Mouse (Mus musculus) heart, embryonic 12.5 days (tissue): ENCODE data around the gene Mcm3ap. TPM values are rescaled to one million over a fixed set of nuclear protein-coding genes. Genes with fewer than 3 reads are reported as not detected.

Experiments used
- ATAC-seq: fragments of 200-750 bp; cut with Nextera tagmentation; 2 replicates; pipeline ENCODE4 v1.8.0; 2017; ENCODE audit warnings: moderate TSS enrichment, moderate library complexity; ENCODE audit not compliant: insufficient number of reproducible peaks, low FRiP score
- H3K27ac ChIP-seq: fragments of 300-500 bp; sonication (generic); 2 replicates; pipeline ENCODE4 v1.5.1; 2016; ENCODE audit warnings: mild to moderate bottlenecking, moderate library complexity; ENCODE audit not compliant: poor library complexity, severe bottlenecking
- H3K27me3 ChIP-seq: fragments of 300-500 bp; sonication (generic); replicated peaks from 2 replicates; pipeline ENCODE4 v1.6.1; 2016; ENCODE audit warnings: mild to moderate bottlenecking, moderate library complexity
- H3K36me3 ChIP-seq: fragments of 300-500 bp; sonication (generic); 2 replicates; pipeline ENCODE4 v1.6.1; 2016; ENCODE audit warnings: mild to moderate bottlenecking, moderate library complexity
- H3K4me1 ChIP-seq: fragments of 300-500 bp; sonication (generic); replicated peaks from 2 replicates; pipeline ENCODE4 v1.6.1; 2016; ENCODE audit warnings: mild to moderate bottlenecking
- H3K4me2 ChIP-seq: fragments of 300-500 bp; sonication (generic); 2 replicates; pipeline ENCODE4 v1.6.1; 2016; ENCODE audit warnings: mild to moderate bottlenecking, moderate library complexity
- H3K4me3 ChIP-seq: fragments of 300-500 bp; sonication (generic); 2 replicates; pipeline ENCODE4 v1.5.1; 2016; ENCODE audit warnings: mild to moderate bottlenecking
- H3K9ac ChIP-seq: fragments of 300-500 bp; sonication (generic); 2 replicates; pipeline ENCODE4 v1.6.1; 2016; ENCODE audit warnings: mild to moderate bottlenecking, moderate library complexity
- H3K9me3 ChIP-seq: fragments of 300-500 bp; sonication (generic); replicated peaks from 2 replicates; pipeline ENCODE4 v1.6.1; 2016; ENCODE audit warnings: mild to moderate bottlenecking, moderate library complexity
- WGBS: fragments of 180-500 bp; shearing (Covaris S2); methylation state at CpG from one replicate; pipeline ENCODE4 v1.1.7; 2016; 5-methylcytosine and 5-hydroxymethylcytosine counted together
- polyA plus RNA-seq: library from polyadenylated mRNA; unstranded; fragments of >200 nt; fragmentation: Nextera tagmentation; extraction: Ambion mirVana; gene quantifications from 2 replicates; pipeline ENCODE4 v1.2.1, GENCODE M21; 2016

Gene Mcm3ap
- polyA plus RNA-seq = 48.6 and 50.3 TPM in 2 replicates

DNA sequence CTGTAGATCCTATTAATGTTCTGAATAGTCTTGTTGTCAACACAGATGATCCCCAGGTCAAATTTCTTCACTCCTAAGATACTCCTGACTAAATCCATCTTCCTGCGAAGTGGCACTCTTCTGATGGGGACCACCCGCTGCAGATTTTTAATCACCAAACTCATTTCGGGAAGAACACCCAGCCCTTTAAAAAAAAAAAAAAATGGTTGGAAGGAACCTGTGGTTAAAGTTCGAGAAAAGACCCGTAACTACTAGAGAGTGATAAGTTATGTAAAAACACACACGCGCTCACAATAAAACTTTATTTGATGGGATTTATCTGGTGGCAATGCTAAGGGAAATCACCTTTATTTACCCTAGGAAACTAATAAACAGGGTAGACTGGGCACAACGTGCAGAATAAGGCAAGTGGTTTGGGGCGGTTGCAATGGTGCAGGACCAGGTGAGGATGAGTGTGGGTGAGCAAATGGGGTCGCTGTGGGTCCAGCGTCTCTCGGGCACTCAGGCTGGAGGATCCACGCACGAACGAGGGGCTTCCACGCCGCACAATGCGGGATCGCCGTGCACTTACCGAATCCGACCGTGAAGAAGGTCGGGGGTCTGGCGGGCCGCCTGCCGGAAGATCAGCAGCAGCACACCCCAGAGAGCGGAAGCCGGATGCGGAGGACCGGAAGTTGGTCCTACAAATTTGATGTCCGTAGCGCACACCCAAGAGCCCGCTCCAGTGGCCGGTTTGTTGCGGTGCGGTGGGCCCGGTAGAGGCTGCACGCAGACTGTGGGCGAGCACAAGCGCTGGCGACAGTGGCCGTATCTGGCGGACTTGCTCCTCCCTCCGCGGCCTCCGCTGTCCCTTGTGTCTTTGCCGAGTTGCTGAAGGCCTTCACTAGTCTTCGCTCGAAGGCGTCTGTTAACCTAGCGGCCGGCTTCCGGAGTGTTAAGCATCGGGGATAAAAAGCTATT is at the start of gene Mcm3ap, which contains the start of gene Ybey:
TSS of gene Mcm3ap (plus strand) at position 725 of the 960 bp plus-strand sequence.
TSS of gene Ybey (minus strand) at position 912 of the 960 bp plus-strand sequence.
- Histone ChIP-seq H3K9me3 (no peaks in the 10 kb centered on the region), H3K27ac (peak within 1 kb of the TSS; percentile 72), H3K9ac (peak within 1 kb of the TSS; percentile 86), H3K4me1 (peaks cover 9% of the 10 kb centered on the region), H3K27me3 (no peaks in the 10 kb centered on the region), H3K4me2 (peak within 1 kb of the TSS; percentile 68), H3K4me3 (peak within 1 kb of the TSS; percentile 98), H3K36me3 (peaks cover 39% of the 10 kb centered on the region)
- 1% methylated on average over 55 of the region's 55 CpGs for WGBS
- peak; percentile 93 for ATAC-seq

DNA sequence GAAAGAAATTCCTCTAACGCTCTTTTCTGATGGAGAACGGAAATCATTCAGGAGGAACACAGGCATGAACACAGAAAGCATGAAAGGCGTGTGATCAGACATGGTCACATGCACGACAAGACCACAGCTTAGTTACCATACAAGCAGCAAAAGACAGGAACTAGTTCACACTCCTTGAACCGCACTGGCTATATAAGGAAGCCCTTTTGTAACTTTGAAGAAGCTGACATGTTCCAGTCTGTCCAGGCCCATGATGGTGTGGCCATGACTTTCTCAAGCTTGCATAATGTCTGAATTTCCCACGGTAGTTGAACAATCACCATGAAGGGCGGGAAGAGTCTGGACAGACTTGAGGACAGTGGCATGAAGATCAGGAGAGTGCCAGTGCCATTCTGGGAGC is 43.1 kb upstream of the Mcm3ap start:
- no peaks in the 10 kb centered on the region for H3K27me3 ChIP-seq
- no peaks in the 10 kb centered on the region for H3K4me1 ChIP-seq
- H3K9ac ChIP-seq = no peak overlapping the region
- 93% methylated on average over 7 of the region's 7 CpGs for WGBS
- peaks cover 93% of the 10 kb centered on the region for H3K36me3 ChIP-seq
- H3K4me3 ChIP-seq = no peak overlapping the region
- H3K9me3 ChIP-seq = no peaks in the 10 kb centered on the region
- H3K4me2 ChIP-seq = no peak overlapping the region
- no peak overlapping the region for H3K27ac ChIP-seq
- ATAC-seq = no peak

DNA sequence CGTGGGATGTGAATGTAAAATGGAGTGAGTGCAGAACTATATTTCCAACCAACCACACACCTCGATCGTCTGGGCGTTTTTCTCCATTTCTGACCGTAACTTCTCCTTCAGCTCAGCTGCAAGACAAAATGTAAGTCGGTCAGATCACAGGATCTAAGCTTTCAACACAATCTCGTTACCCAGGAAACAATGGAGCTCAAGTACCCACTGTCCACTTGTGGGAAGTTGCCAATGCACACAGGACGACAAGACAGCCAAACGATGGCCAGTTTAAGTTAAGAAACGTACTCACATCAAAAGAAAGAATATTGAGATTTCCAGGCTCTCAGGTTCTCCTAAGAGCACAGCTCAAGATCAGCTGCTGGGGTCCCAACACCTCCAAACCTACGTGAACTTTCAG is 34.8 kb upstream of the Mcm3ap start:
- Histone ChIP-seq H3K9me3 (no peaks in the 10 kb centered on the region), H3K4me2 (no peak overlapping the region), H3K36me3 (peaks cover 97% of the 10 kb centered on the region), H3K9ac (no peak overlapping the region), H3K27ac (no peak overlapping the region), H3K4me3 (no peak overlapping the region), H3K27me3 (no peaks in the 10 kb centered on the region), H3K4me1 (no peaks in the 10 kb centered on the region)
- WGBS = 90% methylated on average over 11 of the region's 11 CpGs
- no peak for ATAC-seq

DNA sequence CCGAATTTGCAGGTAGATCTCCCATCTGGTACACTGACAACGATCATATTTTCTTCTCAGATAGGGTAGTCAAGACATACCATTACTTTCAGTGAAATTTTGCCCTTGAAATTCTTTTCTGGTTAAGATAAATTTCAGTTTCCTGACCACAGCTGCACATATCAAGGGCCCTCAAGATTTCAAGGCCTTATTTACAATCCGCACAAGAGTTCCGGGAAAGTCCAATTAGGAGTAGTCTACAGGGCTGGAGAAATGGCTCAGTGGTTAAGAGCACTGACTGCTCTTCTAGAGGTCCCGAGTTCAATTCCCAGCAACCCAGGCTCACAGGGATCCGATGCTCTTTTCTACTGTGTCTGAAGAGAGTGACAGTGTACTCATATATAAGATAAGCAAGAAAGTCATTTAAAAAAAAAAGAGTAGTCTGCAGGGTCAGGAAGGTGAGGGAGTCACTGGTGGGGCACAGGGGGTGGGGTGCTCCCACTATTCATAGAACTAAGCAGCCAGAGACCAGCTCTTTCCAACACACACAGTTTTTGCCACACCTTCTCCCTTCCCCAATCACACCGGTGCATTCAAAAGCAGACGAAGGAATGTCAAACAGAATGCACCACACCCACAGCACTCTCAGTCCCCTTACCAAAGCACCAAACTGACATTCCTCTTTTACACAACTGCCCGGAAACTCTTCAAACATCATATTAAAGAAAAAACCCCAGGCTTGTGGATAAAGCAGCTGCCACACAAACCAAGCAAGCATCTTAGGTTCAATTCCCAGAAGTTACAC is 29.4 kb upstream of the Mcm3ap start:
- Histone ChIP-seq H3K4me2 (no peak overlapping the region), H3K36me3 (peaks cover 58% of the 10 kb centered on the region), H3K27ac (no peak overlapping the region), H3K9me3 (no peaks in the 10 kb centered on the region), H3K27me3 (no peaks in the 10 kb centered on the region), H3K9ac (no peak overlapping the region), H3K4me3 (no peak overlapping the region), H3K4me1 (peaks cover 22% of the 10 kb centered on the region)
- 85% methylated on average over 9 of the region's 9 CpGs for WGBS
- no peak for ATAC-seq

DNA sequence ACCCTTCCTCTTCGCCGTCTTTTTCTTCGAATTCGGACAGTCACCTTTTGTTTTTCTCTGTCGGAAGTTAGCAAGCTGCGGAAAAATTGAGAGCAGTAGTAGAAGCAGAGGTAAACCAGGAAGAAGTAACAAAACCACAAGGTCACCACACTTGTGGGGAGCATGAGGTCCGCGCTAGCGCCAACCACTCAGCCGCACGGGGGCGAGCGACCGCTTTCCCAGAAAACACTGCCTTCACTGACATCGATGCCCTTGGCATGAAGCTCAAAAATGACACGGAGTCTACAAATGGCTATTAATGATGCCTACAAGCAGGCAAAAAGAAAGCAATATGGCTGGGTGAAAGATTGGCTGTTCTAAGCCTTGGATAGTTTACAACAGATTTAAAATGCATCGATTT is 28.4 kb upstream of the Mcm3ap start, which contains the start of gene AC141477.1:
TSS of gene AC141477.1 (minus strand) at position 164 of the 400 bp plus-strand sequence.
- Histone ChIP-seq H3K4me2 (peak within 1 kb of the TSS; percentile 86; the same call in 1 of the 2 replicates), H3K9ac (no peak within 1 kb of the TSS), H3K4me3 (no peak within 1 kb of the TSS), H3K36me3 (peaks cover 48% of the 10 kb centered on the region), H3K27ac (no peak within 1 kb of the TSS), H3K4me1 (peaks cover 22% of the 10 kb centered on the region), H3K9me3 (no peaks in the 10 kb centered on the region), H3K27me3 (no peaks in the 10 kb centered on the region)
- ATAC-seq = no peak
- 94% methylated on average over 17 of the region's 17 CpGs for WGBS

DNA sequence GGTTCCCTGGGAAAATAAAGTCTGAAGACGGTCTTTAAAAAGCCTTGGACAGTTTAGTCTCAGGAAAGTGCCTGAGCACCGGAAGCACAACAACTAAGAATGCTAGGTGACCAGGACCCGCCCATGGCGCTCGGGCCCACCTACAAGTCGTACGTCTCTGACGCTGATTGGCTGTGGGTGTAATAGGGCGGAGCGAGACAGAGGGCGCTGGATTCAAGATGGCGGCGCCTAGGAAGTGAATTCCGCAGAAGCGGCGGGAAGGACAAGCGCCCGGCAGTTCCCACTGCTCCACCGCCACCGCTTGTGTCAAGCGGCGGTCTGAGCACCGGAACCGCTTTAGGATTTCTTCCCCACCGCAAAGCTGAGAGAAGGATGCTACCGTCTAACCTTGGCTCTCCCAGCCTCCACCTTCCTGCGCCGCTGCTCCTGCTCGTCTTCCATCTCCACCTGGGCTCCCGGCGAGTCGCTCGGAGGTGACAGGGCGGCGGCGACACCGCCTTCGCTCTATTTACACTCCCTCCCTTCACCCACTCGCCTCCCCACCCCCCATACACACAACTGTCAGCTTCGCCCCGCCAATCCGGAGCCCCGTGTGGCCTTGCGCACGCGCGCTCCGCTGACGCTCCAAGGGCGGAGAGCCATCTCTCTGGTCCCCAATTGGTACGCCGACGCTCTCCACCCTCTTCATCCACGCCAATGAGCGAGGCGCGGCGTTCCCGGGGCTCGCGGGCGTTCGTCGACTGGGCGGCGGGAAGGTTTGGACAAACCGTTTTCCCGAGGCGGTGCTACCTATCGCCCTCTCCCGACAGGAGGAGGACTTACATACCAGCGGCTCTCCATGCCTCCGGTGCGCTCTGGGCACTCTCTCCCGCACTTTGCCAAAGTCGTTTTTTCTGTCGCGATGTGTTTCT is 26.3 kb upstream of the Mcm3ap start, which contains the start of gene Pcnt:
TSS of gene Pcnt (minus strand) at position 609 of the 911 bp plus-strand sequence.
- ATAC-seq = peak; percentile 99
- WGBS = under 1% methylated on average over 78 of the region's 78 CpGs
- no peaks in the 10 kb centered on the region for H3K27me3 ChIP-seq

DNA sequence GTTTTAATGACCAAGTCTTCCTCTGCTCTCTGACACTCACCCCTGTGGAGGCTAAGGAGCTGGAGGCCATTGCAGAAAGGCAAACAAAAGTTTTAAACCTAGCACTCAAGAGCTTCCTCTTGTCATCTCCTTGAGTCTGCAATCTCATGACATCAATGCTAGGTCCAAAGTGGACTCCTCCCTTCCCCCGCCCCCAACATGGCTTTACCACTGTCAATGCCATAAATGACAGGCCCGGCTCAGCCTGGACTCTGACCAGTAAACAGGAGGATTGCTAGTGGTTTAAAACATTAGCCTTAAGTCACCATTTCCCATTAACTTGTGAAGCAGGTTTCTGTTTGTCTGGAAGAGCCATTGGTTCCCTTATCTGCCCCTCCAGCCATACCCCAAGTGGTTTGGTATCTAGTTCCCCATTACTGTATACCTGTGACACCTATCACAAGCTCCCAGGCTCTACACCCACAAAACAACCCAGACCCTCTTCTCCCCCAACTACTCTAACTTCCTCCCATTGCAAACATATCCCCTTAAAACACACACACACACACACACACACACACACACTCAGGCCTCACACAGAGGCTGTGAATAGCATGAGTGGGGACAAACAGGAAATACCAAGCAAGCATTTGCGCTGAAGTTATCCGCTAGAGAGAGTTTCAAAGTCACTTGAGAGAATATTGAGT is 22.6 kb upstream of the Mcm3ap start:
- H3K4me3 ChIP-seq = no peak overlapping the region
- no peak overlapping the region for H3K9ac ChIP-seq
- H3K36me3 ChIP-seq = no peaks in the 10 kb centered on the region
- no peak overlapping the region for H3K27ac ChIP-seq
- 59% methylated on average over 4 of the region's 4 CpGs for WGBS
- no peak for ATAC-seq
- H3K4me1 ChIP-seq = peaks cover 16% of the 10 kb centered on the region
- no peak overlapping the region for H3K4me2 ChIP-seq
- H3K9me3 ChIP-seq = no peaks in the 10 kb centered on the region
- H3K27me3 ChIP-seq = no peaks in the 10 kb centered on the region

More for the DNA sequence above, 26.3 kb upstream of the Mcm3ap start, which contains the start of gene Pcnt:
- Histone ChIP-seq H3K4me1 (peaks cover 22% of the 10 kb centered on the region), H3K4me2 (peak within 1 kb of the TSS; percentile 86), H3K9me3 (no peaks in the 10 kb centered on the region), H3K9ac (peak within 1 kb of the TSS; percentile 94), H3K36me3 (peaks cover 26% of the 10 kb centered on the region), H3K27ac (peak within 1 kb of the TSS; percentile 98), H3K4me3 (peak within 1 kb of the TSS; percentile 97)

DNA sequence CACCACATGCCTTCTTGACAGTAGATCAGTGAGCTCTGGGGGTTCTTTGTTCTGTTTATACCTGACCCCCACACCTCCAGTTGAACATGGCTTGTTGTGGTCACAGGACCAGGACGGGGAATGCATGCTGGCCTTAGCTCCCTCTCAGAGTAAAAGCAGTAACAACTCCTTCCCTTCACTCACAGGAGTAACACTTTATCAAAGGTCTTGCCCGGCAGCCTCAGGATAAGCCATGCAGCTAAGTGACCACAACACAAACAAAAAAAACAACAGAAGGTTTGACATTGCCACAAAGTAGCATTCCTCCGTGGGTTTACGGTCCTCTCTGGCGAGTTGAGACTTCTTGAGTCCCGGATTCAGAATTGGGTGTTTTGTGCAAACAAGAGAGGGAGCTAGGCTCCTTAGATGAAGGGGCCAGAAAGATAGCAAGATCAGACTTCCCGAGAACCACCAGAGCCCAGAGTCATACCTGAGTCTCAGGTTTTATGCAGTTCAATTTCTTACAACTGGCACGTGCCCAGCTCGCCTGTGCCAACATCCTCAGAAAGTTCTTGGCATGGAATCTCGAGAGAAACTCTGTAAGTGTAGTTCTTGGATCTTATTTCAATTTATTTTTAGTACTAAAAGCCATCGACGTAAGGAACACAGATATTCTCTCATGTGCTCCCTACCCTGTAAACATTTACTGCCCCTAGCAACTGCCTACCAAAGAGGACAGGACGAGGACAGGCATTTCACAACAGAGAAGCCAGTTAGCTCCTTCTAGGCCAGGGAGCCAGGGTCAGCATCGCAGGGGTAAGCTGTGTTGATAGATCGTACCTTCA is 21.1 kb upstream of the Mcm3ap start:
- Histone ChIP-seq H3K27me3 (no peaks in the 10 kb centered on the region), H3K27ac (no peak overlapping the region), H3K9ac (no peak overlapping the region), H3K9me3 (no peaks in the 10 kb centered on the region), H3K4me1 (peaks cover 10% of the 10 kb centered on the region), H3K36me3 (no peaks in the 10 kb centered on the region), H3K4me2 (no peak overlapping the region), H3K4me3 (no peak overlapping the region)
- no peak for ATAC-seq
- WGBS = 70% methylated on average over 15 of the region's 15 CpGs

DNA sequence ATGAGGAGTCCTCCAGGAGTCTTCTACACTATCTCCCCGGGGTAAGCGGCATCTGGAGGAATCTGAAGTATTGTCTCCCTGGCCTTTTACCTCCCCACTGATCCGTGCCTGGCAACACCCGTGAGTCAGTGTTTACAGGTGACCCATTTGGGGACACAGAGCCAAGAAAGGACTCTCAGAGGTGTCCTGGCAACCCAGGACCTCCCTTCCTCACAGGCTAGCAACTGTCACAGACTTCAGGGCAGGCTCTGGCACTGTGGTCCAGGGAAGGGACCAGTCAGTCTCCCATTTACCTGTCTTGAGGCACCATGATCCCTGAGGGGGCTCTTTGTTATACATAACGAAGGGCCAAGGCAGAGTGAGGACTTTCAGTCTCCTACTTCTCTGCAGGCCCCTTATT is 19.9 kb upstream of the Mcm3ap start, which contains the start of gene 2610028H24Rik:
TSS of gene 2610028H24Rik (plus strand) at position 231 of the 400 bp plus-strand sequence.
- H3K9ac ChIP-seq = no peak within 1 kb of the TSS
- H3K4me1 ChIP-seq = peaks cover 2% of the 10 kb centered on the region
- H3K4me2 ChIP-seq = no peak within 1 kb of the TSS
- H3K27ac ChIP-seq = no peak within 1 kb of the TSS
- H3K9me3 ChIP-seq = no peaks in the 10 kb centered on the region
- H3K36me3 ChIP-seq = no peaks in the 10 kb centered on the region
- no peak within 1 kb of the TSS for H3K4me3 ChIP-seq
- H3K27me3 ChIP-seq = no peaks in the 10 kb centered on the region
- WGBS = 59% methylated on average over 5 of the region's 5 CpGs
- ATAC-seq = no peak
